Mouse (Mus musculus): ENCODE measurements at regions not wholly inside any gene's neighbourhood (a gene's known extent, or its start where the extent isn't known, plus 50 kb on each side); places are given as distances from the start of the nearest gene placed in this dataset.
"Not testable (repeated sequence)": the region's sequence is repeated elsewhere in the genome, so short reads cannot be mapped to it uniquely, and the experiment has no call there.

GRCm38 (mm10) chr16:84624443-84625109 is 109.7 kb downstream of the A730009L09Rik start:
- intact Hi-C loops (cut with DNase I): no loop called here
- no peak for DNase-seq (ENCODE audit: low spot score in 2 of 2)

GRCm38 (mm10) chr16:84625110-84625722 is 110.3 kb downstream of the A730009L09Rik start:
- DNase-seq (ENCODE audit: low spot score in 2 of 2): no peak

GRCm38 (mm10) chr16:84627052-84627451 is 108.5 kb downstream of the Mrpl39 start:
- intact Hi-C loops (cut with DNase I): no loop called here
- DNase-seq (ENCODE audit: low spot score in 2 of 2): peak; percentile 3 to 46

More at GRCm38 (mm10) chr16:84625110-84625722, 110.3 kb downstream of the A730009L09Rik start:
- intact Hi-C loops (cut with DNase I): no loop called here

GRCm38 (mm10) chr16:84629868-84630267 is 105.7 kb downstream of the Mrpl39 start:
- intact Hi-C loops (cut with DNase I): no loop called here

GRCm38 (mm10) chr16:84644446-84644845 is 91.1 kb downstream of the Mrpl39 start:
- DNase-seq (ENCODE audit: low spot score in 2 of 2); intact Hi-C loops (cut with DNase I): not testable (repeated sequence)

More at GRCm38 (mm10) chr16:84629868-84630267, 105.7 kb downstream of the Mrpl39 start:
- DNase-seq (ENCODE audit: low spot score in 2 of 2): no peak

GRCm38 (mm10) chr16:84646172-84646684 is 89.3 kb downstream of the Mrpl39 start:
- no peak for DNase-seq (ENCODE audit: low spot score in 2 of 2)
- intact Hi-C loops (cut with DNase I): no loop called here

- DNase-seq (ENCODE audit: low spot score in 2 of 2): no peak
- intact Hi-C loops (cut with DNase I): no loop called here
Measured at GRCm38 (mm10) chr16:84650646-84651045, 84.9 kb downstream of the Mrpl39 start.

- intact Hi-C loops (cut with DNase I): no loop called here
- no peak for DNase-seq (ENCODE audit: low spot score in 2 of 2)
Measured at GRCm38 (mm10) chr16:84653873-84654272, 81.7 kb downstream of the Mrpl39 start.

- intact Hi-C loops (cut with DNase I): no loop called here
- no peak for DNase-seq (ENCODE audit: low spot score in 2 of 2)
Measured at GRCm38 (mm10) chr16:84661879-84662278, 73.7 kb downstream of the Mrpl39 start.

- intact Hi-C loops (cut with DNase I): no loop called here
- DNase-seq (ENCODE audit: low spot score in 2 of 2): no peak
Measured at GRCm38 (mm10) chr16:84663581-84663980, 72.0 kb downstream of the Mrpl39 start.

Data from left cerebral cortex, postnatal 14 days (tissue).